Mouse (Mus musculus) cerebellum, adult 2 months (tissue): ENCODE measurements around the gene Gpam.

Experiments used
- CTCF ChIP-seq: fragments of 200-500 bp; IDR thresholded peaks from 2 replicates; pipeline ENCODE4 v1.5.1; 2011; ENCODE audit warnings: low read depth, mild to moderate bottlenecking, control low read depth, low read length, moderate library complexity, borderline replicate concordance; ENCODE audit not compliant: insufficient read depth
- POLR2A ChIP-seq: fragments of 200-500 bp; IDR thresholded peaks from 2 replicates; pipeline ENCODE4 v1.6.1; 2011; ENCODE audit warnings: low read length, control low read depth, borderline replicate concordance; ENCODE audit not compliant: insufficient read depth

DNA sequence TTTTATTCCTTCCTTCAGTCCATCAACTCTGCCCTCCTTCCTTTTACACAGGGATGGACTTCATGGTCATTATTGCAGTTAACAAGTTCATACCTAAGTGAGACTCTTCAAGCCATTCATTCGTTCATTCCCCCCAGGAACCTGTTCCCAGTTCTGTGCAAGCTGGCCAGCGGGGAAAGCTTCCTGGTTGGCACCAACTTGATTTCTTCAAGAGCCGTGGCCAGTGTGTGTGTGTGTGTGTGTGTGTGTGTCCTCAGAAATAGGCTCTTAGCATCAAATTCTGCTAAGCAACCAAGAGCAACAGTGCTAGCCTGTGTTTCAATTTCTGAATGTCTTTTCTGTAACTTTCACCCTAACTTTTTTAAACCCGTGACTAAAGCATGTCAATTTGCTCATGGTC lies 38.9 kb upstream of the Gpam start:
- TF ChIP-seq POLR2A (no peak), CTCF (no peak)
